Mouse (Mus musculus): ENCODE results near the gene Upk3b.

The Upk3b gene

GRCm38 (mm10) chr5:136073526-136073925 lies 35.2 kb downstream of the Upk3b start:
- no peak for DNase-seq (ENCODE audit: low read depth, low spot score)

DNA sequence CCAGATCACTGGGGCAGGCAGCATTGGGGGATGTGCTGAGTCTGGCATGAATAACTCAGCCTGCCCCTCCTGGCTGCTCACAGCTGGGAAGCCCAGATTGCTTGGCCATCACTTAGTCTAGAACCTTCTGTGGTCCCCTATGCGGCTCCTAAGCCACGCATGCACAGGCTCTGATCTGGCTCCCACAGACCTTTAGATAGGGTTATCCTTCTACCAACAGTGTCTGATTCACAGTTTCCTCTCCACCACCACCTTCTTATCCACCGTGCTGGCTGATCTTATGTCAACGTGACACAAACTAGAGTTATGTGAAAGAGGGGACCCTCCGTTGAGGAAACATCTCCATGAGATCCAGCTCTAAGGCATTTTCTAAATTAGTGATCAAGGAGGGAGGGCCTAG lies 36.8 kb downstream of the Upk3b start:
- no peak for DNase-seq (ENCODE audit: low read depth, low spot score)

DNA sequence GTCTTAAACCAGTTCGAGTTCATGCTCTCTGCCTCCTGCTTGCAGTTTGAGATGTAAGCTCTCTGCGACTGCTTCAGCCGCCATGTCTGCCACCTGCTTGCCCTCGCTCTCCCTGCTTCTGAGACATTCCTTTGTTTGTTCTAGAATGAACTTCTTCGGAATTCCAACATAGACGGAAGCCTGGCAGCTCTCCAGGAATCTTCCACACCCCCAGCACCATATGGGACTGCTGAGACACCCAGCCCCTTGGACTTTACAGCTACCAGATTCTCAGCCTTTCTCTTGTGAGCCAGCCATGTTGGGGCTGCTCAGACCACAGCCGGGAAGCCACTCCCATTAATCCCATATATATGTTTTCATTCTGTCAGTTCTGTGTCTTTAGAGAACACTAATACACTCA lies 38.0 kb downstream of the Upk3b start:
- DNase-seq (ENCODE audit: low read depth, low spot score): no peak

GRCm38 (mm10) chr5:136077001-136077550 lies 38.8 kb downstream of the Upk3b start:
- DNase-seq (ENCODE audit: low read depth, low spot score): no peak

DNA sequence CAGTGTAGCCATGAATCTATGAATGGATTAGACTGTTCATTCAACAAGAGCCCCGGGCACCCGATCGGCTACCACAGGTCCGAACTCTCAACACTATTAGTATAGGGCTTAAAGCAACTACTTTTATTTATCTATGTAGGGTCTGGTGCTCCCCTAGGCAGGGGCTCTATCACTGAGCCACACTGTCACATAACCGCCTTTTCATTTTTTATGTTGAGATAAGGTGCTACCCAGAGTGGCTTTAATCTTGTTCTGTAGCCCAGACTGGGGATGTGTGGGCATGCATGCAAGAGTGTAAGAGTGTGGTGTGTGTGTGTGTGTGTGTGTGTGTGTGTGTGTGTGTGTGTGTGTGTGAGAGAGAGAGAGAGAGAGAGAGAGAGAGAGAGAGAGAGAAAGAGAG lies 39.8 kb downstream of the Upk3b start:
- no peak for DNase-seq (ENCODE audit: low read depth, low spot score)

- DNase-seq (ENCODE audit: low read depth, low spot score): no peak
Measured at GRCm38 (mm10) chr5:136082345-136082744, 44.0 kb downstream of the Upk3b start.

DNA sequence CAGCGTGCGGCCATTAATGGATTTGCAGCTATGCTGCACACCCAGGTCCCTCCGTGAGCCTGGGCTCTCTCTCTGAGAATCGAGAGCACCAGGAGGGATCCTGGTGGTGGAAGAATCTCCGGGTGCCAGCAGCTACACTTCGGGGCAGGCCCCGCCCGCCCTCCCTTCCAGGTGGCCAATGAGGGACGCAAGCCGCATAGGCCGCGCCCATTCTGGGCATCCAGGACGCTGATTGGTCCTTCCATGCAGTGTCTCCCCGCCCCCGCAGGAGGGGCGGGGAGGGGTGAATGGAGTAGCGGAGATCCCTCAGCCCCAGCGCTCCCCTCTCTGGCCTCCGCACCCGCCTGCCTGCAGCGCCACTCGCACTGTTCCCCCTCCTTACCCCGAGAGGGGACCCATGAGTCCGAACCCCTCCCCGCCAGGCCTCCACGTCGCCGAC lies 45.4 kb downstream of the Upk3b start, which contains the start of gene Rasa4:
TSS of gene Rasa4 (plus strand) at position 248 of the 439 bp plus-strand sequence.
- peak; percentile 94 for DNase-seq (ENCODE audit: low read depth, low spot score)

GRCm38 (mm10) chr5:136084144-136084881 lies 46.0 kb downstream of the Upk3b start:
- DNase-seq (ENCODE audit: low read depth, low spot score): no peak

- no peak for DNase-seq (ENCODE audit: low read depth, low spot score)
Measured at GRCm38 (mm10) chr5:136084891-136085651, 46.8 kb downstream of the Upk3b start.

DNA sequence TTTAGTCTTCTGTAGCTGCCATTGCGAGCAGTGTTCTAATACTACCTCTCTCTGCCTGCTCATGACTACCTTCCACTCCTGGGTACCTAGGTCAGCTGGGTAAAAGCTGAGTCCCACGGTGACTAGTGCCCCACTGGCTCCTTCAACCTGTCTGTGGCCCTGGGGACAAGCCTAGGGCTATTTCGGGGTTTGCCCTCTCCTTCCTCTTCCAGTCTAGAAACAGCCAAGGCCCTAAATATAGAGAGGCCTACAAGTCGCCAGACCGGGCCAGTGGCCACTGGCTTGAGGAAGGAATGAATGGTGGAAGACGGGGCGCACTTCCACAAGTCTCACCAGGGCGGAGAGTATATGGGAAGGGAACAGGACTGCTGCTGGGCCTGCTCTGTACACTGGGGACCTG lies 48.0 kb downstream of the Upk3b start:
- DNase-seq (ENCODE audit: low read depth, low spot score): no peak

- DNase-seq (ENCODE audit: low read depth, low spot score): no peak
Measured at GRCm38 (mm10) chr5:136088821-136089575, 50.7 kb downstream of the Upk3b start.

DNA sequence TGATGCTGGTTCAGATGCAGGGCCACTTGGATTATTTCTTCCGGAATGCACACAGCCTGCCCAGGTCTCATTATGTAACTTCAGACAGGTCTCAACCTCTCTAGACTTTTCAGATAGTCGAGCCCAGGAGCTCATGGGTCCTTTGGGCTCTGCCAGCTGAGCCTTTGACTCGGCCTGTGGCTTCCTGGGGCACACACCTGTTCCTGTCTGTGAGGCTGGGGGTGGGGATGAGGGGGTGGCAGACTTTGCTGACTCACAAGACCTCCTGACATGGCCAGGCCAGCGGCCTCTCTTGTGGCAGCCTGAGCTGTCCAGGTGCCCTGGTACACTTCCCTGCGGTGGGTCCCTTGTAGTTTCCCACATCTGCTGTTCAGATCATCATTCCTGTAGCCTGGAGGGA lies 53.6 kb downstream of the Upk3b start:
- DNase-seq (ENCODE audit: low read depth, low spot score): no peak

DNA sequence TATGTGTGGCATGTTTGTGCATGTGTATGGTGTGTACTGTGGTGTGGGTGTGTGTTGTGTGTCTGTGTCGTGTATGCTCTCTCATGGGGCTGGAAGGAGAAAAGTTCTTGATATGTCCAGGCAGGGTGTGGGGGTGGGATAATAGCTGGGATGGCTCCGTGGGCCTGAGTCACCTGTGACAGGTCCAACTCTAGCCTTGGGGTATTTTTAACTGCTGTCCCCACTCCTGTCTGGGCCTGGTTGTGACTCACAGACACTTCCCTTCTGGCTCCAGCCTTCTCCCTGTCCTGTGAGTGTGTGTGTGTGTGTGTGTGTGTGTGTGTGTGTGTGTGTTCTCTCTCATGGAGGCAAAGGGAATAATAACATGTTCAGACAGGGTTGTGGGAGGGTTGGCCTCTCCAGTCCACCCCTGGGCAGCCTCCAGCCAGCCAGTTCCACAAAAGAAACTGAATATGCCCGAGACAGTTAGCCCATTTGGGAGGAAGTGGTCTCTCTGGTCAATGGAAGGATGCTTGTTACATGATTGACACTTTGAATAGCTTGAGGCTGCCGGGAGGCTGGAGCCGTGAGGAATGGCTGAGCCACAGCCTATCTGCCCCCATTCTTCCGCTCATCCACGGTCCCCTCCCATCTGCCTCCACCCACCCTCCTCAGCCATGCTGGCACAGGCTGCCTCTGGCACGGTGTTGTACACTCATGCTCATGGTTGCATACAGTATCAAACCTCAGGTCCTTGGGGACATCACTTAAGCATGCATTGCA lies 56.1 kb downstream of the Upk3b start:
- DNase-seq (ENCODE audit: low read depth, low spot score): no peak

- DNase-seq (ENCODE audit: low read depth, low spot score): no peak
Measured at GRCm38 (mm10) chr5:136095089-136095488, 56.8 kb downstream of the Upk3b start.

Data from retina, postnatal 7 days (tissue).